Mouse (Mus musculus): ENCODE data around the gene Cep78. TPM values are rescaled to one million over a fixed set of nuclear protein-coding genes. Genes with fewer than 3 reads are reported as not detected.

The Cep78 gene
- polyA plus RNA-seq, 1 experiment from 2014 or later, result 49.4 TPM

DNA sequence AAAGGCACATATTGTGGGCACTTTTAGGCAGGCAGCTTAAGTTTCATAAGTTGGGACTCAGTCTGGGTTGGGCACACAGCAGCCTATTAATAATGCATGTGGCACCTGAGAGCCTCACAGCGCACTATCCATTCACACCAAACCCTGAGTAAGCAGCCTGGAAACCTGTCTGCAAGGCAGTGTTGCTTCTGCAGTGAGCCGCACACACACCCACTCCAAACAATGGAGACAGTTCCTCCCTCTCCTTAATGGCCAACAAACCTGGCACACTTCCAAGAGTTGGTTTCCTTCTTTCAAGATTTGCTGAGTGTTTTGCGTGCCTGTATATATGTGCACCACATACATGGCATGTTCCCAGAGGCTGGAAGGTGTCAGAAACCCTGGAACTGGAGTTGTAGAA lies 34.6 kb downstream of the Cep78 start:
- Histone ChIP-seq H3K4me3 (ENCODE audit: low read depth, low read length) (no peak overlapping the region), H3K4me1 (ENCODE audit: control insufficient read depth, insufficient read depth, low read length) (no peaks in the 10 kb centered on the region), H3K27ac (replicated peaks; ENCODE audit: low read depth, low read length) (no peak overlapping the region), H3K36me3 (replicated peaks; ENCODE audit: control insufficient read depth, insufficient read depth, low read depth, low read length) (no peaks in the 10 kb centered on the region), H3K27me3 (ENCODE audit: control insufficient read depth, insufficient read depth, low read length) (no peaks in the 10 kb centered on the region), H3K9ac (replicated peaks; ENCODE audit: low read length) (no peak overlapping the region), H3K4me2 (ENCODE audit: low read depth, low read length) (no peak overlapping the region), H3K9me3 (replicated peaks; ENCODE audit: control insufficient read depth, low read length) (no peaks in the 10 kb centered on the region)
- DNase-seq (ENCODE audit: low spot score), result no peak
- WGBS, result 93% methylated on average over 3 of the region's 3 CpGs
- ATAC-seq (replicated peaks; ENCODE audit: insufficient number of reproducible peaks, low FRiP score, low TSS enrichment, low read depth), result no peak

DNA sequence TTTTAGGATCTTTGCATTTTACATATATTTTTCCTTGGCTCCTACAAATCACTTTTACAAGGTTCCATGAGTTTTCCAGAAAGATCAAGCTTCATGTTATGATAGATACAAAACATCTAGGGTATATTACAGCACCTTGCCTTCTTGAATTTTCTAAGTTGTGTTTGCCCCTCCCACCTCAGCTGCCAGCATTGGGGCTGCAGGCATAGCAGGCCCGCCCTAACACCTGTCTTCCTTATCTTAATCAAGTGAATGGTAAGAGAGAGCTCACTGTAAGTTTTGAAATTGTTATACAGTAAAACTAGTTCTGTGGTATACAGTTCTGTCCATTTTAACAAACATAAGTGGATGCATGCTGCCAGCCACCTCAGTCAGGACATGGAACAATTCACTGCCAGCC lies 35.9 kb downstream of the Cep78 start:
- Histone ChIP-seq H3K4me2 (ENCODE audit: low read depth, low read length) (no peak overlapping the region), H3K36me3 (replicated peaks; ENCODE audit: control insufficient read depth, insufficient read depth, low read depth, low read length) (no peaks in the 10 kb centered on the region), H3K27ac (replicated peaks; ENCODE audit: low read depth, low read length) (no peak overlapping the region), H3K4me1 (ENCODE audit: control insufficient read depth, insufficient read depth, low read length) (no peaks in the 10 kb centered on the region), H3K9me3 (replicated peaks; ENCODE audit: control insufficient read depth, low read length) (no peaks in the 10 kb centered on the region), H3K4me3 (ENCODE audit: low read depth, low read length) (no peak overlapping the region), H3K27me3 (ENCODE audit: control insufficient read depth, insufficient read depth, low read length) (no peaks in the 10 kb centered on the region), H3K9ac (replicated peaks; ENCODE audit: low read length) (no peak overlapping the region)
- DNase-seq (ENCODE audit: low spot score), result no peak
- WGBS, result 84% methylated on average over 1 of the region's 1 CpGs
- ATAC-seq (replicated peaks; ENCODE audit: insufficient number of reproducible peaks, low FRiP score, low TSS enrichment, low read depth), result no peak

DNA sequence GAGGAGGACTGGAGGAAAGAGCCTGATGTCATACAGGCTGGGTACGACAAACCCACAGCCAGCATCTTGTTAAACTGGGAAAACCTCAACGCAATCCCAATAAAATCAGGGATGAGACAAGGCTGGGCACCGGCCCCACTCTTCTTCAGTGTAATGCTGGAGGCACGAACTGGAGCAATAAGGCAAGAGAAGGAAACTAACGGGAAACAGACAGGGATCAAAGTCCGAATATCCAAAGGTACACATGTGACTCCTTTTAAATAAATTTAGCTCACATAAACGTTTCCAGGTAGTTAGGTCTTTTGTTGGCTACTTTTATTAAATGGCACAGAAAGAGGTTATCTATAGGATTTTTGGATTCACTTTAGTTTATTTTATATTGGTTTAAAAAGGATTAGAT lies 36.4 kb downstream of the Cep78 start:
- ATAC-seq (replicated peaks; ENCODE audit: insufficient number of reproducible peaks, low FRiP score, low TSS enrichment, low read depth) (no peak), DNase-seq (ENCODE audit: low spot score) (no peak)
- Histone ChIP-seq H3K27me3 (ENCODE audit: control insufficient read depth, insufficient read depth, low read length) (no peaks in the 10 kb centered on the region), H3K4me2 (ENCODE audit: low read depth, low read length) (no peak overlapping the region), H3K9ac (replicated peaks; ENCODE audit: low read length) (no peak overlapping the region), H3K9me3 (replicated peaks; ENCODE audit: control insufficient read depth, low read length) (no peaks in the 10 kb centered on the region), H3K4me3 (ENCODE audit: low read depth, low read length) (no peak overlapping the region), H3K4me1 (ENCODE audit: control insufficient read depth, insufficient read depth, low read length) (no peaks in the 10 kb centered on the region), H3K36me3 (replicated peaks; ENCODE audit: control insufficient read depth, insufficient read depth, low read depth, low read length) (no peaks in the 10 kb centered on the region), H3K27ac (replicated peaks; ENCODE audit: low read depth, low read length) (no peak overlapping the region)
- 66% methylated on average over 7 of the region's 7 CpGs for WGBS

DNA sequence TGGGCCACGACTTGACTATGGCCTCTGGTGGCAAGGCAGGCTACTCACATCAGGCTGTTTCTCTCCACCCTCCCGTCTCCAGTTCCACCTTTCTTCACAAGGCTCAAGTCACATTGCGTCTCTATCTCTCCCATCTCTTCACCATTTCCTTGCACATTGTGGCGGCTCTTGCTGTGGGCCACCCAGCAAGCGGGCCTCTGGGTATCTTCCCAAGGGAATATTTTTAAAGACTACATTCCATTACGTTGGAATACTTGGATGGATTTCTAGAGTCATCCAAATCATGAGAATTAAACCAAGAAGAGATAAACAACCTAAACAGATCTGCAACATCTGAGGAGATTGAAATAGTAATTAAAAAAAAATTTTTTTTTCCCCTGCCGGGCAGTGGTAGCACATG lies 37.6 kb downstream of the Cep78 start, which contains the start of gene Psat1:
TSS of gene Psat1 (minus strand) at position 101 of the 400 bp plus-strand sequence.
- no peak within 1 kb of the TSS for H3K9ac ChIP-seq (replicated peaks; ENCODE audit: low read length)
- no peak for ATAC-seq (replicated peaks; ENCODE audit: insufficient number of reproducible peaks, low FRiP score, low TSS enrichment, low read depth)
- no peaks in the 10 kb centered on the region for H3K4me1 ChIP-seq (ENCODE audit: control insufficient read depth, insufficient read depth, low read length)
- H3K4me3 ChIP-seq (ENCODE audit: low read depth, low read length), result no peak within 1 kb of the TSS
- no peak within 1 kb of the TSS for H3K4me2 ChIP-seq (ENCODE audit: low read depth, low read length)
- H3K9me3 ChIP-seq (replicated peaks; ENCODE audit: control insufficient read depth, low read length), result no peaks in the 10 kb centered on the region
- no peaks in the 10 kb centered on the region for H3K27me3 ChIP-seq (ENCODE audit: control insufficient read depth, insufficient read depth, low read length)
- no peaks in the 10 kb centered on the region for H3K36me3 ChIP-seq (replicated peaks; ENCODE audit: control insufficient read depth, insufficient read depth, low read depth, low read length)
- WGBS, result 92% methylated on average over 7 of the region's 7 CpGs
- no peak within 1 kb of the TSS for H3K27ac ChIP-seq (replicated peaks; ENCODE audit: low read depth, low read length)
- DNase-seq (ENCODE audit: low spot score), result no peak

- no peak overlapping the region for H3K4me2 ChIP-seq (ENCODE audit: low read depth, low read length)
- no peak overlapping the region for H3K9ac ChIP-seq (replicated peaks; ENCODE audit: low read length)
- no peak for DNase-seq (ENCODE audit: low spot score)
- no peak for ATAC-seq (replicated peaks; ENCODE audit: insufficient number of reproducible peaks, low FRiP score, low TSS enrichment, low read depth)
- no peak overlapping the region for H3K27ac ChIP-seq (replicated peaks; ENCODE audit: low read depth, low read length)
- 68% methylated on average over 10 of the region's 10 CpGs for WGBS
- H3K4me1 ChIP-seq (ENCODE audit: control insufficient read depth, insufficient read depth, low read length), result no peaks in the 10 kb centered on the region
- H3K27me3 ChIP-seq (ENCODE audit: control insufficient read depth, insufficient read depth, low read length), result no peaks in the 10 kb centered on the region
- no peaks in the 10 kb centered on the region for H3K9me3 ChIP-seq (replicated peaks; ENCODE audit: control insufficient read depth, low read length)
- no peaks in the 10 kb centered on the region for H3K36me3 ChIP-seq (replicated peaks; ENCODE audit: control insufficient read depth, insufficient read depth, low read depth, low read length)
- H3K4me3 ChIP-seq (ENCODE audit: low read depth, low read length), result no peak overlapping the region
Observed at GRCm38 (mm10) chr19:15946663-15947062, 38.1 kb downstream of the Cep78 start.

DNA sequence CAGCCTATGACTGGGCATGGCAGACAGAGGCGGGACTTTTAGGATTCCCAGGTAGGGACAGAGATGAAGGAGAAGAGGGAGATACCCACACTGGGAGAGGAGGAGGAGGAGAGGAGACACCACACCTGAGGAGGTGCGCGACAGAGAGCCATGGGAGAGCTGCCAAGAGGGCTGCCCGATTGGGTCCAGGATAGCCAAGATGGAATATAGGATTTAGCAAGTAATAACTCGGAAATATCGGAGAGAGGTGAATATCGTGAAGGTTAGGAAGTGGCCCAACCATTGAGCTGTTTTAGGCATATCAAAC lies 41.7 kb downstream of the Cep78 start:
- WGBS, result 72% methylated on average over 7 of the region's 7 CpGs
- H3K4me1 ChIP-seq (ENCODE audit: control insufficient read depth, insufficient read depth, low read length), result no peaks in the 10 kb centered on the region
- no peak overlapping the region for H3K4me2 ChIP-seq (ENCODE audit: low read depth, low read length)
- no peaks in the 10 kb centered on the region for H3K27me3 ChIP-seq (ENCODE audit: control insufficient read depth, insufficient read depth, low read length)
- H3K27ac ChIP-seq (replicated peaks; ENCODE audit: low read depth, low read length), result no peak overlapping the region
- H3K9me3 ChIP-seq (replicated peaks; ENCODE audit: control insufficient read depth, low read length), result no peaks in the 10 kb centered on the region
- ATAC-seq (replicated peaks; ENCODE audit: insufficient number of reproducible peaks, low FRiP score, low TSS enrichment, low read depth) (no peak), DNase-seq (ENCODE audit: low spot score) (no peak)
- H3K36me3 ChIP-seq (replicated peaks; ENCODE audit: control insufficient read depth, insufficient read depth, low read depth, low read length), result no peaks in the 10 kb centered on the region
- no peak overlapping the region for H3K4me3 ChIP-seq (ENCODE audit: low read depth, low read length)
- H3K9ac ChIP-seq (replicated peaks; ENCODE audit: low read length), result no peak overlapping the region

GRCm38 (mm10) chr19:15942421-15943116 lies 42.2 kb downstream of the Cep78 start:
- H3K4me2 ChIP-seq (ENCODE audit: low read depth, low read length), result no peak overlapping the region
- no peaks in the 10 kb centered on the region for H3K9me3 ChIP-seq (replicated peaks; ENCODE audit: control insufficient read depth, low read length)
- no peak overlapping the region for H3K9ac ChIP-seq (replicated peaks; ENCODE audit: low read length)
- DNase-seq (ENCODE audit: low spot score), result no peak
- no peak overlapping the region for H3K27ac ChIP-seq (replicated peaks; ENCODE audit: low read depth, low read length)
- no peak overlapping the region for H3K4me3 ChIP-seq (ENCODE audit: low read depth, low read length)
- no peak for ATAC-seq (replicated peaks; ENCODE audit: insufficient number of reproducible peaks, low FRiP score, low TSS enrichment, low read depth)
- H3K36me3 ChIP-seq (replicated peaks; ENCODE audit: control insufficient read depth, insufficient read depth, low read depth, low read length), result no peaks in the 10 kb centered on the region
- no peaks in the 10 kb centered on the region for H3K4me1 ChIP-seq (ENCODE audit: control insufficient read depth, insufficient read depth, low read length)
- H3K27me3 ChIP-seq (ENCODE audit: control insufficient read depth, insufficient read depth, low read length), result no peaks in the 10 kb centered on the region
- whole genome bisulfite sequencing, result 53% methylated on average over 11 of the region's 11 CpGs

GRCm38 (mm10) chr19:15941399-15941798 lies 43.4 kb downstream of the Cep78 start:
- no peaks in the 10 kb centered on the region for H3K9me3 ChIP-seq (replicated peaks; ENCODE audit: control insufficient read depth, low read length)
- H3K9ac ChIP-seq (replicated peaks; ENCODE audit: low read length), result no peak overlapping the region
- ATAC-seq (replicated peaks; ENCODE audit: insufficient number of reproducible peaks, low FRiP score, low TSS enrichment, low read depth) (no peak), DNase-seq (ENCODE audit: low spot score) (no peak)
- no peak overlapping the region for H3K27ac ChIP-seq (replicated peaks; ENCODE audit: low read depth, low read length)
- WGBS, result 80% methylated on average over 8 of the region's 8 CpGs
- no peaks in the 10 kb centered on the region for H3K4me1 ChIP-seq (ENCODE audit: control insufficient read depth, insufficient read depth, low read length)
- no peaks in the 10 kb centered on the region for H3K27me3 ChIP-seq (ENCODE audit: control insufficient read depth, insufficient read depth, low read length)
- H3K36me3 ChIP-seq (replicated peaks; ENCODE audit: control insufficient read depth, insufficient read depth, low read depth, low read length), result no peaks in the 10 kb centered on the region
- H3K4me2 ChIP-seq (ENCODE audit: low read depth, low read length), result no peak overlapping the region
- H3K4me3 ChIP-seq (ENCODE audit: low read depth, low read length), result no peak overlapping the region
